Mouse (Mus musculus) cerebellum, adult 2 months (tissue): ENCODE data around the gene Vmn2r61. TPM values are rescaled to one million over a fixed set of nuclear protein-coding genes. Genes with fewer than 3 reads are reported as not detected.

Source experiments
- DNase-seq, 2 experiments: peaks; one replicate each; pipeline ENCODE4 v3.0.0; 2021
- H3K27ac ChIP-seq: fragments of 200-500 bp; 2 replicates; pipeline ENCODE4 v1.5.1; 2012; ENCODE audit warnings: low read length, control low read depth, inconsistent platforms; ENCODE audit not compliant: insufficient read depth
- H3K27me3 ChIP-seq: fragments of 200-500 bp; 2 replicates; pipeline ENCODE4 v1.6.1; 2012; ENCODE audit warnings: inconsistent platforms, mild to moderate bottlenecking, low read length, moderate library complexity; ENCODE audit not compliant: control insufficient read depth, insufficient read depth
- H3K4me1 ChIP-seq: fragments of 200-500 bp; 2 replicates; pipeline ENCODE4 v1.6.1; 2011; ENCODE audit warnings: low read length; ENCODE audit not compliant: control insufficient read depth, insufficient read depth
- H3K4me3 ChIP-seq: fragments of 200-500 bp; replicated peaks from 2 replicates; pipeline ENCODE3; 2011; ENCODE audit warnings: mild to moderate bottlenecking, low read depth, low read length, control low read depth; ENCODE audit not compliant: insufficient read depth
- CTCF ChIP-seq: fragments of 200-500 bp; IDR thresholded peaks from 2 replicates; pipeline ENCODE4 v1.5.1; 2011; ENCODE audit warnings: low read depth, mild to moderate bottlenecking, control low read depth, low read length, moderate library complexity, borderline replicate concordance; ENCODE audit not compliant: insufficient read depth
- POLR2A ChIP-seq: fragments of 200-500 bp; IDR thresholded peaks from 2 replicates; pipeline ENCODE4 v1.6.1; 2011; ENCODE audit warnings: low read length, control low read depth, borderline replicate concordance; ENCODE audit not compliant: insufficient read depth
- WGBS: fragments of 180-500 bp; shearing (Covaris S2); methylation state at CpG from one replicate; pipeline ENCODE4 v1.1.7; 2018; 5-methylcytosine and 5-hydroxymethylcytosine counted together
- polyA plus RNA-seq: library from polyadenylated mRNA; depleted of rRNA; stranded (reverse); fragments of >200 nt; gene quantifications from 2 replicates; pipeline ENCODE4 v1.2.3, GENCODE M21; 2012; rRNA removed

Vmn2r61 gene
- not detected in 2 replicates for polyA plus RNA-seq

DNA sequence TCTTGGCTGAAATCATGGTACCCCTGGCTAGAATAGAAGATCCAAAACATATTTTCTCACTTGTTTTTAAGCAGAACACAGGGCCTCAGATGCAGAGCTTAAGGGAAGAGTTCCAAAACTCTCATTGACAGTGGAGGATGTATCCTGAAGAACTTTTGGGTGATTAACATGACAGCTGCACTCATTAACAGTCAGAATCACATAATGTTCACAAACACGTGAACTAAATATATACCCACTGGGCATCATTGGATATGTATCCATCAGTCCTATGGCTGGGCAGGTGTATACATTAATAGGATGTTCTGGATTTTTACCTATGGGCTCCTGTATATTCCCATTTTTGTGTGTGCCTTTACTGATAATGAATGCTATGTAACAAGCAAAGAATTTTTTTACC is at the start of gene Vmn2r61:
TSS of gene Vmn2r61 (plus strand) at position 301 of the 400 bp plus-strand sequence.
- TF ChIP-seq CTCF (no peak), POLR2A (no peak)
- no peak within 1 kb of the TSS for H3K27ac ChIP-seq
- DNase-seq, result no peak
- no peaks in the 10 kb centered on the region for H3K27me3 ChIP-seq
- no peak within 1 kb of the TSS for H3K4me3 ChIP-seq
- 69% methylated on average over 1 of the region's 1 CpGs for WGBS
- no peaks in the 10 kb centered on the region for H3K4me1 ChIP-seq

Other genes with a start within 250 kb of the Vmn2r61 start
- gene Vmn2r59, start 201.0 kb upstream of the Vmn2r61 start, polyA plus RNA-seq, result not detected in 2 replicates
- not detected in 2 replicates for gene Vmn2r60, start 152.3 kb upstream of the Vmn2r61 start, polyA plus RNA-seq
- not detected in 2 replicates for gene 4933421I07Rik, start 188.1 kb downstream of the Vmn2r61 start, polyA plus RNA-seq
- 4.6 and 5.2 TPM in 2 replicates for gene Zfp141, start 245.7 kb downstream of the Vmn2r61 start, polyA plus RNA-seq